Mouse (Mus musculus): Measurements from ENCODE around the gene Zkscan17. TPM values are rescaled to one million over a fixed set of nuclear protein-coding genes. Genes with fewer than 3 reads are reported as not detected.

Gene Zkscan17
- total RNA-seq, 2 experiments from 2014 or later = 21.1 to 22.0 TPM

- DNase-seq (ENCODE audit: low spot score in 2 of 2) = no peak
These were observed 66.1 kb downstream of the Zkscan17 start for GRCm38 (mm10) chr11:59460459-59460858.

- DNase-seq (ENCODE audit: low spot score in 2 of 2) = no peak
These were observed 67.6 kb downstream of the Zkscan17 start for GRCm38 (mm10) chr11:59458973-59459372.

- no peak for DNase-seq (ENCODE audit: low spot score in 2 of 2)
These were observed 69.7 kb downstream of the Zkscan17 start for GRCm38 (mm10) chr11:59456891-59457290.

- DNase-seq (ENCODE audit: low spot score in 2 of 2) = no peak
These were observed 70.2 kb downstream of the Zkscan17 start for GRCm38 (mm10) chr11:59456346-59456745.

- DNase-seq (ENCODE audit: low spot score in 2 of 2) = no peak
These were observed 75.5 kb downstream of the Zkscan17 start, which contains the start of gene Snap47 for GRCm38 (mm10) chr11:59451086-59451485. Snap47 (minus strand) TSS chr11:59451186.

- no peak for DNase-seq (ENCODE audit: low spot score in 2 of 2)
These were observed 76.2 kb downstream of the Zkscan17 start for GRCm38 (mm10) chr11:59450230-59450771.

GRCm38 (mm10) chr11:59449741-59450229 is 76.8 kb downstream of the Zkscan17 start, which contains the start of gene Jmjd4:
Jmjd4 (plus strand) TSS chr11:59450045.
- peak; percentile 83 to 87 for DNase-seq (ENCODE audit: low spot score in 2 of 2)

- DNase-seq (ENCODE audit: low spot score in 2 of 2) = no peak
These were observed 83.4 kb downstream of the Zkscan17 start for GRCm38 (mm10) chr11:59443102-59443501.

- DNase-seq (ENCODE audit: low spot score in 2 of 2) = no peak
These were observed 88.6 kb downstream of the Zkscan17 start for GRCm38 (mm10) chr11:59437954-59438353.

Other genes with a start within 250 kb of the Zkscan17 start
- gene Wnt3a, start 236.0 kb downstream of the Zkscan17 start, total RNA-seq (2021) = not detected
- 10 to 100 TPM; 12.8 to 15.4 TPM for gene Wnt9a, start 219.8 kb downstream of the Zkscan17 start, total RNA-seq (2021)
- not detected for gene Prss38, start 151.1 kb downstream of the Zkscan17 start, total RNA-seq (2021)
- 10 to 100 TPM in 1 of 2 experiments, 1 to 10 TPM in 1; 8.5 to 10.0 TPM for gene Jmjd4, start 76.7 kb downstream of the Zkscan17 start, total RNA-seq (2021)
- 10 to 100 TPM; 34.8 to 40.9 TPM for gene Snap47, start 75.6 kb downstream of the Zkscan17 start, total RNA-seq (2021)
- 1 to 10 TPM; 5.7 to 6.1 TPM for gene Zfp867, start 54.3 kb downstream of the Zkscan17 start, total RNA-seq (2021)
- under 1 TPM; 0.47 to 0.69 TPM for gene Nlrp3, start 14.8 kb upstream of the Zkscan17 start, total RNA-seq (2021)
- gene Olfr222, start 49.5 kb upstream of the Zkscan17 start, total RNA-seq (2021) = not detected
- gene Olfr223, start 66.5 kb upstream of the Zkscan17 start, total RNA-seq (2021) = not detected
- gene Mprip, start 134.6 kb upstream of the Zkscan17 start, total RNA-seq (2021) = 100 to 1,000 TPM; 213 to 215 TPM